Mouse (Mus musculus): ENCODE data around the gene Comt. TPM values are rescaled to one million over a fixed set of nuclear protein-coding genes. Genes with fewer than 3 reads are reported as not detected.
A peak's percentile ranks its signal among the peaks of the same experiment; 100 is the strongest.

Gene Comt
- total RNA-seq, 1 experiment: 40.1 TPM

- Histone ChIP-seq H3K9me3 (ENCODE audit: control insufficient read depth, insufficient read depth, low read depth, low read length) (no peaks in the 10 kb centered on the region), H3K4me3 (ENCODE audit: insufficient read depth in 1 of 2, low read depth in 1 of 2, low read length in 2 of 2, poor library complexity in 1 of 2, severe bottlenecking in 1 of 2) (no peak overlapping the region), H3K4me1 (ENCODE audit: control insufficient read depth in 2 of 2, insufficient read depth in 2 of 2, low read length in 2 of 2, poor library complexity in 1 of 2) (peaks cover 8 to 10% of the 10 kb centered on the region in 2 experiments; a peak in 3 of 4 replicates), H3K36me3 (ENCODE audit: control insufficient read depth, insufficient read depth, low read length, poor library complexity, severe bottlenecking) (no peaks in the 10 kb centered on the region), H3K27ac (ENCODE audit: insufficient read depth, low read depth, low read length, poor library complexity, severe bottlenecking) (no peak overlapping the region), H3K9ac (ENCODE audit: insufficient read depth, low read depth, low read length, poor library complexity, severe bottlenecking) (no peak overlapping the region)
- no peak for DNase-seq (ENCODE audit: low read depth, low spot score)
- TF ChIP-seq ZNF384 (IDR thresholded peaks at IDR 0.05; ENCODE audit: low read depth, low read length): no peak
- no peak for TF ChIP-seq MAFK (IDR thresholded peaks at IDR 0.05; ENCODE audit: insufficient read depth, low read depth, low read length)
- TF ChIP-seq CHD2 (IDR thresholded peaks at IDR 0.05; ENCODE audit: low read depth, low read length): no peak
- no peak for TF ChIP-seq HCFC1 (IDR thresholded peaks at IDR 0.05; ENCODE audit: borderline replicate concordance, insufficient read depth, low read length)
- no peak for TF ChIP-seq ZC3H11A (IDR thresholded peaks at IDR 0.05; ENCODE audit: borderline replicate concordance, low read depth, low read length)
- in situ Hi-C loops (cut with MboI; ENCODE audit: low sequenced_read_pairs in 2 of 2, unreplicated experiment in 2 of 2): no loop called here
Measured at GRCm38 (mm10) chr16:18373632-18374031, 53.0 kb downstream of the Comt start.

DNA sequence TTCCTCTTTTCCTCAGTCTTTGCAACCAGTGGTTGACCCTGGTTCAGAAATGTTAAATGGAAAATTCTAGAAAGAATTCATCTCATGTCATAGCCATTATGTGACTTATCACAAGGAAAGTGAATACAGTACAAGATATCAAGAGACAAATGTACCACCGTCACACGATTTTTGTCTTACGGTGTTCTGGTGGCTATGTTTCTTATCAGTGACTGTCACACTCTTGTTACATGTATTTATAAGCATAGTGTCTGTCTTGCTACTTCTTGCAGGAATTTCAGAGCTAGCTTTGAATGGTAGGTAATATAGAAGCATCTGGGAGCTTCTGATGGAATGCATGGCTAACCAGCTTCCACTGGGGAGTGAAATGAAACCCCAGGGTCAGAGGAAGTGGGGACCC is 56.5 kb downstream of the Comt start:
- Histone ChIP-seq H3K27ac (ENCODE audit: insufficient read depth, low read depth, low read length, poor library complexity, severe bottlenecking) (peak overlapping the region; percentile 3; the same call in 1 of the 2 replicates), H3K9ac (ENCODE audit: insufficient read depth, low read depth, low read length, poor library complexity, severe bottlenecking) (no peak overlapping the region), H3K4me3 (ENCODE audit: insufficient read depth in 1 of 2, low read depth in 1 of 2, low read length in 2 of 2, poor library complexity in 1 of 2, severe bottlenecking in 1 of 2) (no peak overlapping the region), H3K36me3 (ENCODE audit: control insufficient read depth, insufficient read depth, low read length, poor library complexity, severe bottlenecking) (no peaks in the 10 kb centered on the region), H3K4me1 (ENCODE audit: control insufficient read depth in 2 of 2, insufficient read depth in 2 of 2, low read length in 2 of 2, poor library complexity in 1 of 2) (peaks cover 0 to 3% of the 10 kb centered on the region in 2 experiments; a peak in 1 of 4 replicates), H3K9me3 (ENCODE audit: control insufficient read depth, insufficient read depth, low read depth, low read length) (no peaks in the 10 kb centered on the region)
- in situ Hi-C loops (cut with MboI; ENCODE audit: low sequenced_read_pairs in 2 of 2, unreplicated experiment in 2 of 2): no loop called here
- no peak for TF ChIP-seq MAFK (IDR thresholded peaks at IDR 0.05; ENCODE audit: insufficient read depth, low read depth, low read length)
- TF ChIP-seq HCFC1 (IDR thresholded peaks at IDR 0.05; ENCODE audit: borderline replicate concordance, insufficient read depth, low read length): no peak
- TF ChIP-seq CHD2 (IDR thresholded peaks at IDR 0.05; ENCODE audit: low read depth, low read length): no peak
- TF ChIP-seq ZC3H11A (IDR thresholded peaks at IDR 0.05; ENCODE audit: borderline replicate concordance, low read depth, low read length): no peak
- TF ChIP-seq ZNF384 (IDR thresholded peaks at IDR 0.05; ENCODE audit: low read depth, low read length): no peak
- no peak for DNase-seq (ENCODE audit: low read depth, low spot score)

GRCm38 (mm10) chr16:18366849-18367248 is 59.8 kb downstream of the Comt start:
- H3K27ac ChIP-seq (ENCODE audit: insufficient read depth, low read depth, low read length, poor library complexity, severe bottlenecking): no peak overlapping the region
- no peak for DNase-seq (ENCODE audit: low read depth, low spot score)
- peaks cover 0 to 3% of the 10 kb centered on the region in 2 experiments; a peak in 1 of 4 replicates for H3K4me1 ChIP-seq (ENCODE audit: control insufficient read depth in 2 of 2, insufficient read depth in 2 of 2, low read length in 2 of 2, poor library complexity in 1 of 2)
- H3K36me3 ChIP-seq (ENCODE audit: control insufficient read depth, insufficient read depth, low read length, poor library complexity, severe bottlenecking): no peaks in the 10 kb centered on the region
- H3K9me3 ChIP-seq (ENCODE audit: control insufficient read depth, insufficient read depth, low read depth, low read length): no peaks in the 10 kb centered on the region
- TF ChIP-seq ZNF384 (IDR thresholded peaks at IDR 0.05; ENCODE audit: low read depth, low read length): no peak
- no peak for TF ChIP-seq CHD2 (IDR thresholded peaks at IDR 0.05; ENCODE audit: low read depth, low read length)
- no peak for TF ChIP-seq MAFK (IDR thresholded peaks at IDR 0.05; ENCODE audit: insufficient read depth, low read depth, low read length)
- no peak overlapping the region for H3K9ac ChIP-seq (ENCODE audit: insufficient read depth, low read depth, low read length, poor library complexity, severe bottlenecking)
- H3K4me3 ChIP-seq (ENCODE audit: insufficient read depth in 1 of 2, low read depth in 1 of 2, low read length in 2 of 2, poor library complexity in 1 of 2, severe bottlenecking in 1 of 2): no peak overlapping the region
- in situ Hi-C loops (cut with MboI; ENCODE audit: low sequenced_read_pairs in 2 of 2, unreplicated experiment in 2 of 2): no loop called here

DNA sequence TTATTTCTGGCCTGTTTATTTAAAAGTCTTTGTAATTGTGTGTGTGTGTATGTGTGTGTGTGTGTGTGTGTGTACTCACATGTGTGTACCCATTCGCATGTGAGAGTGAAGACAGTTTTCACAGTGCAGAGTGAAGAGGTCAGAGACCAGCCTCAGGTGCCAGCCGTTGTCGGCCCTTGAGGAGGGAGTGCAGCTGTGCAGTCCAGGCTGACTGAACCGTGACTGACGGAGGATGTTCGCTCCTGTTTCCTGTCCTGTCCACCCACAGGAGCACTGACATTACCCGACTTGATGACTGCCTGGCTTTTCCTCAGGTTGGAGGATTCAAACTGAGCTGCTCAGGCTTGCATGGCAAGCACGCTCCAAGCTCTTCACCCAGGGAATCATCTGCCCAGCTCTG is 63.7 kb downstream of the Comt start:
- Histone ChIP-seq H3K9me3 (ENCODE audit: control insufficient read depth, insufficient read depth, low read depth, low read length) (no peaks in the 10 kb centered on the region), H3K4me1 (ENCODE audit: control insufficient read depth in 2 of 2, insufficient read depth in 2 of 2, low read length in 2 of 2, poor library complexity in 1 of 2) (peaks cover 0 to 3% of the 10 kb centered on the region in 2 experiments; a peak in 1 of 4 replicates), H3K36me3 (ENCODE audit: control insufficient read depth, insufficient read depth, low read length, poor library complexity, severe bottlenecking) (no peaks in the 10 kb centered on the region), H3K9ac (ENCODE audit: insufficient read depth, low read depth, low read length, poor library complexity, severe bottlenecking) (no peak overlapping the region), H3K27ac (ENCODE audit: insufficient read depth, low read depth, low read length, poor library complexity, severe bottlenecking) (no peak overlapping the region), H3K4me3 (ENCODE audit: insufficient read depth in 1 of 2, low read depth in 1 of 2, low read length in 2 of 2, poor library complexity in 1 of 2, severe bottlenecking in 1 of 2) (no peak overlapping the region)
- TF ChIP-seq ZNF384 (IDR thresholded peaks at IDR 0.05; ENCODE audit: low read depth, low read length) (no peak), HCFC1 (IDR thresholded peaks at IDR 0.05; ENCODE audit: borderline replicate concordance, insufficient read depth, low read length) (no peak), CHD2 (IDR thresholded peaks at IDR 0.05; ENCODE audit: low read depth, low read length) (no peak), MAFK (IDR thresholded peaks at IDR 0.05; ENCODE audit: insufficient read depth, low read depth, low read length) (no peak), ZC3H11A (IDR thresholded peaks at IDR 0.05; ENCODE audit: borderline replicate concordance, low read depth, low read length) (no peak)
- in situ Hi-C loops (cut with MboI; ENCODE audit: low sequenced_read_pairs in 2 of 2, unreplicated experiment in 2 of 2): no loop called here
- no peak for DNase-seq (ENCODE audit: low read depth, low spot score)
